ENCODE assay signal across 8 mouse cellular contexts in genomic region chr5:24674238-24674637, GRCm38 (mm10). TPM values are rescaled to one million over a fixed set of nuclear protein-coding genes. Genes with fewer than 3 reads are reported as not detected.
DNase-seq lines count a peak whose midpoint lies in the region; ATAC-seq and TF ChIP-seq lines count a peak whose summit lies in the region.

No protein-coding gene starts in this region.

- TF ChIP-seq EP300 in CH12.LX (IDR thresholded peaks at IDR 0.05; ENCODE audit: low read length), result no peak

- no peaks in the 10 kb centered on the region for H3K79me2 ChIP-seq in CH12.LX (replicated peaks; ENCODE audit: control insufficient read depth, extremely low read depth, insufficient read depth, poor library complexity, severe bottlenecking)

- intact Hi-C loops in heart, postnatal 10 days (cut with DNase I), result loop anchor here (1.0 to 10.0 kb wide), 2 partner anchors 231 to 337 kb away; no protein-coding TSS in a partner anchor

- H3K9me3 ChIP-seq in CH12.LX (replicated peaks; ENCODE audit: low read length), result peaks cover 2% of the 10 kb centered on the region
- H3K9me3 ChIP-seq in lung, embryonic 14.5 days (ENCODE audit: low read depth, low read length), result no peaks in the 10 kb centered on the region

- H3K4me2 ChIP-seq in CH12.LX (ENCODE audit: insufficient read depth, low read depth, poor library complexity, severe bottlenecking), result no peak overlapping the region
- no peak overlapping the region for H3K4me2 ChIP-seq in lung, embryonic 14.5 days

- in situ Hi-C loops in CH12.LX (cut with MboI; ENCODE audit: low pct_ligation_motif_present, low pct_unique_long_range_greater_than_20kb, low sequenced_read_pairs), result loop anchor here (5.0 kb wide), 2 partner anchors 108 to 318 kb away; no protein-coding TSS in a partner anchor

- TF ChIP-seq POLR2A in CH12.LX (IDR thresholded peaks at IDR 0.05; ENCODE audit: low read depth, low read length), result no peak
- TF ChIP-seq POLR2A in bone marrow macrophage, adult 2 months (IDR thresholded peaks at IDR 0.05; ENCODE audit: borderline replicate concordance, low read depth, low read length), result no peak

- no peak; the same call in none of the 2 replicates for TF ChIP-seq RAD21 in CH12.LX (IDR thresholded peaks at IDR 0.05; ENCODE audit: low read depth, low read length)

- 20% methylated on average over 4 of the region's 4 CpGs for WGBS in lung, embryonic 14.5 days

- ATAC-seq in erythroid progenitor cell, adult 5-6 weeks (replicated peaks; ENCODE audit: low FRiP score, poor library complexity, severe bottlenecking), result 0 out of 2 replicates have a peak, but pooled peaks have one; percentile 63
- peak; percentile 63; the same call in 1 of the 2 replicates for ATAC-seq in lung, embryonic 14.5 days (ENCODE audit: insufficient read depth)

- H3K9ac ChIP-seq in CH12.LX (ENCODE audit: insufficient read depth, low read depth), result no peak overlapping the region
- H3K9ac ChIP-seq in lung, embryonic 14.5 days, result no peak overlapping the region

- no peak overlapping the region for H3K27ac ChIP-seq in CH12.LX (ENCODE audit: insufficient read depth, low read depth)
- no peak overlapping the region for H3K27ac ChIP-seq in bone marrow macrophage, adult 2 months (ENCODE audit: insufficient read depth, low read depth, low read length)
- no peak overlapping the region for H3K27ac ChIP-seq in lung, embryonic 14.5 days (ENCODE audit: low read depth)

- no peaks in the 10 kb centered on the region for H3K27me3 ChIP-seq in CH12.LX (replicated peaks)
- H3K27me3 ChIP-seq in lung, embryonic 14.5 days (ENCODE audit: insufficient read depth, low read length), result no peaks in the 10 kb centered on the region

- H3K36me3 ChIP-seq in CH12.LX (replicated peaks in 1 of 2; ENCODE audit: control insufficient read depth in 1 of 2, insufficient read depth in 1 of 2, low read length in 1 of 2), result no peaks in the 10 kb centered on the region
- no peaks in the 10 kb centered on the region for H3K36me3 ChIP-seq in lung, embryonic 14.5 days (ENCODE audit: insufficient read depth)

- peak; percentile 63 to 96 for TF ChIP-seq CTCF in CH12.LX (conservative IDR thresholded peaks at IDR 0.05 in 1 of 2, IDR thresholded peaks at IDR 0.05 in 1 of 2; ENCODE audit: low read depth in 2 of 2, low read length in 2 of 2)
- peak; percentile 54 for TF ChIP-seq CTCF in bone marrow macrophage, adult 2 months (IDR thresholded peaks at IDR 0.05; ENCODE audit: low read depth, low read length)
- peak; percentile 87 for TF ChIP-seq CTCF in lung, embryonic 14.5 days (IDR thresholded peaks at IDR 0.05; ENCODE audit: low read depth)

- DNase-seq in CH12.LX (ENCODE audit: extremely low read depth), result peak; percentile 75
- peak; percentile 88 to 93 for DNase-seq in heart, postnatal 10 days
- DNase-seq in kidney, postnatal 4 days, result peak; percentile 88
- peak; percentile 88 for DNase-seq in lung, embryonic 14.5 days
- DNase-seq in ovary, postnatal 10 days (ENCODE audit: low spot score), result peak; percentile 78
- DNase-seq in thymus, postnatal 10 days (ENCODE audit: low spot score in 2 of 2), result peak; percentile 63 to 82

- dilution Hi-C loops in CH12.LX (cut with MboI; ENCODE audit: extremely low pct_ligation_motif_present, extremely low pct_unique_long_range_greater_than_20kb, low sequenced_read_pairs), result no loop called here

- H3K4me3 ChIP-seq in CH12.LX (replicated peaks in 1 of 3; ENCODE audit: low read depth in 2 of 3, low read length in 2 of 3, poor library complexity in 1 of 3), result no peak overlapping the region
- no peak overlapping the region for H3K4me3 ChIP-seq in bone marrow macrophage, adult 2 months (ENCODE audit: insufficient read depth, low read length)
- H3K4me3 ChIP-seq in lung, embryonic 14.5 days (ENCODE audit: low read depth, low read length), result no peak overlapping the region

- H3K4me1 ChIP-seq in CH12.LX (ENCODE audit: control insufficient read depth in 1 of 2, insufficient read depth in 2 of 2), result peaks cover 0 to 4% of the 10 kb centered on the region in 2 experiments; a peak in 2 of 4 replicates
- no peaks in the 10 kb centered on the region for H3K4me1 ChIP-seq in bone marrow macrophage, adult 2 months (ENCODE audit: control insufficient read depth, insufficient read depth, low read length)
- no peaks in the 10 kb centered on the region for H3K4me1 ChIP-seq in lung, embryonic 14.5 days (ENCODE audit: insufficient read depth)

TF ChIP-seq in CH12.LX, 34 proteins besides CTCF, POLR2A, EP300 and RAD21:
- TF ChIP-seq MXI1 (IDR thresholded peaks at IDR 0.05; ENCODE audit: low read depth, low read length) (0 out of 2 replicates have a peak, but pooled peaks have one; percentile 39), PAX5 (IDR thresholded peaks at IDR 0.05; ENCODE audit: low read length) (no peak), E2F4 (IDR thresholded peaks at IDR 0.05; ENCODE audit: insufficient replicate concordance, low read depth, low read length) (no peak), IRF4 (IDR thresholded peaks at IDR 0.05; ENCODE audit: low read depth, low read length) (0 out of 2 replicates have a peak, but pooled peaks have one; percentile 27), NRF1 (IDR thresholded peaks at IDR 0.05; ENCODE audit: low read depth, low read length) (0 out of 2 replicates have a peak, but pooled peaks have one; percentile 26), ETS1 (conservative IDR thresholded peaks at IDR 0.05; ENCODE audit: low read depth, low read length) (no peak), SIN3A (IDR thresholded peaks at IDR 0.05; ENCODE audit: low read length) (peak; percentile 30; the same call in 1 of the 2 replicates), ZC3H11A (IDR thresholded peaks at IDR 0.05; ENCODE audit: low read depth, low read length) (peak; percentile 65), SMC3 (IDR thresholded peaks at IDR 0.05; ENCODE audit: low read depth, low read length) (peak; percentile 87), ZKSCAN1 (IDR thresholded peaks at IDR 0.05; ENCODE audit: borderline replicate concordance, low read depth, low read length) (no peak), CHD2 (IDR thresholded peaks at IDR 0.05; ENCODE audit: low read length) (no peak), MYC (IDR thresholded peaks at IDR 0.05; ENCODE audit: low read depth, low read length) (peak; percentile 63; the same call in 1 of the 2 replicates)

RNA-seq across cellular contexts. Expression of gene Nub1, which starts 11.1 kb away (rescaled TPM):
- 48.5 and 58.1 TPM in 2 replicates for total RNA-seq in CH12.LX (2012; rRNA removed)
- total RNA-seq in CH12.LX (2014; rRNA removed), result 66.5 and 69.3 TPM in 2 replicates
- 83.2 and 86.2 TPM in 2 replicates for polyA plus RNA-seq in CH12.LX (2012; ENCODE audit: insufficient read length, low read depth)
- polyA plus RNA-seq in bone marrow macrophage, adult 2 months (2012; ENCODE audit: insufficient read depth, insufficient read length, missing spikeins), result 65.2 and 67.4 TPM in 2 replicates
- total RNA-seq in erythroid progenitor cell, adult 5-6 weeks (2015; ENCODE audit: low replicate concordance), result 25.2 and 25.6 TPM in 2 replicates
- total RNA-seq in erythroid progenitor cell, adult 5-6 weeks (2017; ENCODE audit: low replicate concordance), result 24.0 and 29.8 TPM in 2 replicates
- total RNA-seq in heart, postnatal 10 days (2021), result 10 to 100 TPM; 29.3 to 31.6 TPM
- 31.6 and 34.1 TPM in 2 replicates for polyA plus RNA-seq in lung, embryonic 14.5 days (2014; fragmentation: Nextera tagmentation; extraction: Ambion mirVana)

RNA-seq across cellular contexts. Expression of gene Smarcd3, which starts 50.0 kb away (rescaled TPM):
- 1.3 and 1.5 TPM in 2 replicates for total RNA-seq in CH12.LX (2012; rRNA removed)
- total RNA-seq in CH12.LX (2014; rRNA removed), result not detected in 2 replicates
- 2.2 and 2.8 TPM in 2 replicates for polyA plus RNA-seq in CH12.LX (2012; ENCODE audit: insufficient read length, low read depth)
- not detected in 2 replicates for polyA plus RNA-seq in bone marrow macrophage, adult 2 months (2012; ENCODE audit: insufficient read depth, insufficient read length, missing spikeins)
- not detected in 2 replicates for total RNA-seq in erythroid progenitor cell, adult 5-6 weeks (2015; ENCODE audit: low replicate concordance)
- total RNA-seq in erythroid progenitor cell, adult 5-6 weeks (2017; ENCODE audit: low replicate concordance), result not detected in 2 replicates
- total RNA-seq in heart, postnatal 10 days (2021), result 10 to 100 TPM; 61.4 to 67.8 TPM
- 37.2 and 39.1 TPM in 2 replicates for polyA plus RNA-seq in lung, embryonic 14.5 days (2014; fragmentation: Nextera tagmentation; extraction: Ambion mirVana)

RNA-seq across cellular contexts. Expression of gene Wdr86, which starts 56.3 kb away (rescaled TPM):
- 0.08 TPM in 2 replicates for total RNA-seq in CH12.LX (2012; rRNA removed)
- not detected in 2 replicates for total RNA-seq in CH12.LX (2014; rRNA removed)
- 0.05 and 0.16 TPM in 2 replicates for polyA plus RNA-seq in CH12.LX (2012; ENCODE audit: insufficient read length, low read depth)
- polyA plus RNA-seq in bone marrow macrophage, adult 2 months (2012; ENCODE audit: insufficient read depth, insufficient read length, missing spikeins), result not detected in 2 replicates
- not detected in 2 replicates for total RNA-seq in erythroid progenitor cell, adult 5-6 weeks (2015; ENCODE audit: low replicate concordance)
- total RNA-seq in erythroid progenitor cell, adult 5-6 weeks (2017; ENCODE audit: low replicate concordance), result 5.4 TPM in 1 of 2 replicates, not detected in the other
- 1 to 10 TPM; 1.1 to 2.5 TPM for total RNA-seq in heart, postnatal 10 days (2021)
- polyA plus RNA-seq in lung, embryonic 14.5 days (2014; fragmentation: Nextera tagmentation; extraction: Ambion mirVana), result 39.7 and 43.9 TPM in 2 replicates

Comparison
In these comparisons a context has a peak if more than half of its experiments do, and no peak if none do; other contexts are left out.
1. RNA of gene Smarcd3, which starts 50.0 kb away (total RNA-seq): 61.4 to 67.8 TPM in heart, postnatal 10 days; 1.3 to 1.5 TPM in CH12.LX and not detected in erythroid progenitor cell, adult 5-6 weeks; every median in the first group is over 10 times any median in the second.
2. Peak in every context shown above with its lines, with median percentiles within 50 percentile points of each other: DNase-seq and CTCF ChIP-seq.